Mouse (Mus musculus): ENCODE data around the gene Hspa1l. TPM values are rescaled to one million over a fixed set of nuclear protein-coding genes. Genes with fewer than 3 reads are reported as not detected.
"Not testable (repeated sequence)": the region's sequence is repeated elsewhere in the genome, so short reads cannot be mapped to it uniquely, and the experiment has no call there.

The Hspa1l gene
- polyA plus RNA-seq, 2 experiments, result 0.47 to 0.85 TPM

GRCm38 (mm10) chr17:34982328-34982727 lies 9.8 kb downstream of the Hspa1l start:
- H3K4me3 ChIP-seq (replicated peaks; ENCODE audit: low read length), result peak overlapping the region; percentile 86
- no peak; the same call in 1 of the 2 replicates for ATAC-seq (ENCODE audit: low FRiP score, low read depth)
- H3K27me3 ChIP-seq (ENCODE audit: control insufficient read depth, insufficient read depth, low read length), result no peaks in the 10 kb centered on the region
- no peak for DNase-seq (ENCODE audit: low spot score)
- under 1% methylated on average over 15 of the region's 15 CpGs for WGBS
- H3K36me3 ChIP-seq (ENCODE audit: control insufficient read depth, insufficient read depth, low read length), result peaks cover 21% of the 10 kb centered on the region
- H3K4me1 ChIP-seq (ENCODE audit: control insufficient read depth, insufficient read depth, low read length), result peaks cover 8% of the 10 kb centered on the region
- no peaks in the 10 kb centered on the region for H3K9me3 ChIP-seq (ENCODE audit: control insufficient read depth, low read length)
- peak overlapping the region; percentile 66 for H3K4me2 ChIP-seq (replicated peaks; ENCODE audit: low read depth, low read length, severe bottlenecking)
- H3K27ac ChIP-seq (replicated peaks; ENCODE audit: low read depth, low read length), result peak overlapping the region; percentile 98
- H3K9ac ChIP-seq (ENCODE audit: low read depth, low read length, severe bottlenecking), result peak overlapping the region; percentile 91
- no peak for TF ChIP-seq POLR2A (IDR thresholded peaks at IDR 0.05; ENCODE audit: borderline replicate concordance, extremely low read depth, insufficient read depth, insufficient read length)

- H3K27ac ChIP-seq (replicated peaks; ENCODE audit: low read depth, low read length), result no peak overlapping the region
- TF ChIP-seq POLR2A (IDR thresholded peaks at IDR 0.05; ENCODE audit: borderline replicate concordance, extremely low read depth, insufficient read depth, insufficient read length), result no peak
- H3K36me3 ChIP-seq (ENCODE audit: control insufficient read depth, insufficient read depth, low read length), result peaks cover 28% of the 10 kb centered on the region
- H3K27me3 ChIP-seq (ENCODE audit: control insufficient read depth, insufficient read depth, low read length), result no peaks in the 10 kb centered on the region
- peak; percentile 14 for DNase-seq (ENCODE audit: low spot score)
- ATAC-seq (ENCODE audit: low FRiP score, low read depth), result no peak
- no peak overlapping the region for H3K4me2 ChIP-seq (replicated peaks; ENCODE audit: low read depth, low read length, severe bottlenecking)
- no peak overlapping the region for H3K4me3 ChIP-seq (replicated peaks; ENCODE audit: low read length)
- H3K4me1 ChIP-seq (ENCODE audit: control insufficient read depth, insufficient read depth, low read length), result peaks cover 8% of the 10 kb centered on the region
- H3K9me3 ChIP-seq (ENCODE audit: control insufficient read depth, low read length), result no peaks in the 10 kb centered on the region
- no peak overlapping the region for H3K9ac ChIP-seq (ENCODE audit: low read depth, low read length, severe bottlenecking)
- WGBS, result 80% methylated on average over 2 of the region's 2 CpGs
Observed at GRCm38 (mm10) chr17:34984218-34984617, 11.7 kb downstream of the Hspa1l start.

- Histone ChIP-seq H3K27ac (replicated peaks; ENCODE audit: low read depth, low read length) (no peak overlapping the region), H3K9ac (ENCODE audit: low read depth, low read length, severe bottlenecking) (no peak overlapping the region), H3K36me3 (ENCODE audit: control insufficient read depth, insufficient read depth, low read length) (peaks cover 19% of the 10 kb centered on the region), H3K4me2 (replicated peaks; ENCODE audit: low read depth, low read length, severe bottlenecking) (no peak overlapping the region), H3K4me1 (ENCODE audit: control insufficient read depth, insufficient read depth, low read length) (peaks cover 4% of the 10 kb centered on the region; the same call in 1 of the 2 replicates), H3K4me3 (replicated peaks; ENCODE audit: low read length) (no peak overlapping the region), H3K9me3 (ENCODE audit: control insufficient read depth, low read length) (no peaks in the 10 kb centered on the region), H3K27me3 (ENCODE audit: control insufficient read depth, insufficient read depth, low read length) (no peaks in the 10 kb centered on the region)
- no peak for DNase-seq (ENCODE audit: low spot score)
- no peak for TF ChIP-seq POLR2A (IDR thresholded peaks at IDR 0.05; ENCODE audit: borderline replicate concordance, extremely low read depth, insufficient read depth, insufficient read length)
- no peak for ATAC-seq (ENCODE audit: low FRiP score, low read depth)
Observed at GRCm38 (mm10) chr17:34994751-34995150, 22.2 kb downstream of the Hspa1l start.

GRCm38 (mm10) chr17:34995192-34995591 lies 22.7 kb downstream of the Hspa1l start:
- H3K9ac ChIP-seq (ENCODE audit: low read depth, low read length, severe bottlenecking); H3K4me2 ChIP-seq (replicated peaks; ENCODE audit: low read depth, low read length, severe bottlenecking); H3K27me3 ChIP-seq (ENCODE audit: control insufficient read depth, insufficient read depth, low read length); DNase-seq (ENCODE audit: low spot score); H3K4me1 ChIP-seq (ENCODE audit: control insufficient read depth, insufficient read depth, low read length); H3K27ac ChIP-seq (replicated peaks; ENCODE audit: low read depth, low read length); ATAC-seq (ENCODE audit: low FRiP score, low read depth); H3K4me3 ChIP-seq (replicated peaks; ENCODE audit: low read length); H3K9me3 ChIP-seq (ENCODE audit: control insufficient read depth, low read length): not testable (repeated sequence)
- WGBS, result 93% methylated on average over 4 of the region's 4 CpGs
- peaks cover 19% of the 10 kb centered on the region for H3K36me3 ChIP-seq (ENCODE audit: control insufficient read depth, insufficient read depth, low read length)

DNA sequence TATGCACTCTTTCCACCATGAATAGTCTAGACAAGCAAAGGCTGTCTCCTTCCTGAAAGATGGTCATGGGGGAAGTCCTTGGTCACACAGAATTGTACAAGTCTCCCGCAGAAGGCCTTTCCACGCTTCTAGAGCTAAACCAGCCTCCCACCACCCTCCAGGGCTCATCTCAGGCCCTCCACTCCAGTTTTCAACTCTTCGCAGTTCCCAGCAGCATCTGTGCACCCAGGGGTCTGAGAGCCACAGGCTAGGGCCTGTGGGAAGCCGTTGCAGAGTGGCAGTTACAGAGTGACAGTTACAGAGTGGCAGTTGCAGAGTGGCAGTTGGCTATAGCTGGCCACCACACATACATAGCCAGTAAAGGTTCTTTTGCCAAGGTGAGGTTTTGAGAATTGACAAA lies 23.4 kb downstream of the Hspa1l start:
- not testable (repeated sequence) for H3K4me1 ChIP-seq (ENCODE audit: control insufficient read depth, insufficient read depth, low read length); H3K4me3 ChIP-seq (replicated peaks; ENCODE audit: low read length); DNase-seq (ENCODE audit: low spot score); H3K9me3 ChIP-seq (ENCODE audit: control insufficient read depth, low read length); H3K27me3 ChIP-seq (ENCODE audit: control insufficient read depth, insufficient read depth, low read length); H3K4me2 ChIP-seq (replicated peaks; ENCODE audit: low read depth, low read length, severe bottlenecking); H3K9ac ChIP-seq (ENCODE audit: low read depth, low read length, severe bottlenecking); ATAC-seq (ENCODE audit: low FRiP score, low read depth); H3K27ac ChIP-seq (replicated peaks; ENCODE audit: low read depth, low read length)
- H3K36me3 ChIP-seq (ENCODE audit: control insufficient read depth, insufficient read depth, low read length), result peaks cover 15% of the 10 kb centered on the region
- 98% methylated on average over 4 of the region's 4 CpGs for WGBS

Data from limb, embryonic 14.5 days (tissue).